Mouse (Mus musculus) liver, embryonic 12.5 days (tissue): ENCODE results near the gene H2afv. TPM values are rescaled to one million over a fixed set of nuclear protein-coding genes. Genes with fewer than 3 reads are reported as not detected.
"Not testable (repeated sequence)": the region's sequence is repeated elsewhere in the genome, so short reads cannot be mapped to it uniquely, and the experiment has no call there.

Experiments
- ATAC-seq: fragments of 200-750 bp; cut with Nextera tagmentation; 2 replicates; pipeline ENCODE4 v1.8.0; 2017; ENCODE audit warnings: moderate number of reproducible peaks, mild to moderate bottlenecking, moderate library complexity
- H3K27ac ChIP-seq: fragments of 300-500 bp; sonication (generic); 2 replicates; pipeline ENCODE4 v1.5.1; 2016; ENCODE audit warnings: mild to moderate bottlenecking
- H3K27me3 ChIP-seq: fragments of 300-500 bp; sonication (generic); replicated peaks from 2 replicates; pipeline ENCODE4 v1.6.1; 2016; ENCODE audit warnings: mild to moderate bottlenecking, moderate library complexity
- H3K36me3 ChIP-seq: fragments of 300-500 bp; sonication (generic); 2 replicates; pipeline ENCODE4 v1.6.1; 2016; ENCODE audit warnings: mild to moderate bottlenecking, moderate library complexity
- H3K4me1 ChIP-seq: fragments of 300-500 bp; sonication (generic); 2 replicates; pipeline ENCODE4 v1.6.1; 2016
- H3K4me2 ChIP-seq: fragments of 300-500 bp; sonication (generic); 2 replicates; pipeline ENCODE4 v1.6.1; 2016; ENCODE audit warnings: mild to moderate bottlenecking, moderate library complexity
- H3K4me3 ChIP-seq: fragments of 300-500 bp; sonication (generic); 2 replicates; pipeline ENCODE4 v1.5.1; 2016; ENCODE audit warnings: mild to moderate bottlenecking, moderate library complexity
- H3K9ac ChIP-seq: fragments of 300-500 bp; sonication (generic); 2 replicates; pipeline ENCODE4 v1.6.1; 2016; ENCODE audit warnings: mild to moderate bottlenecking, moderate library complexity
- H3K9me3 ChIP-seq: fragments of 300-500 bp; sonication (generic); replicated peaks from 2 replicates; pipeline ENCODE4 v1.6.1; 2016; ENCODE audit warnings: mild to moderate bottlenecking, moderate library complexity
- WGBS: fragments of 180-500 bp; shearing (Covaris S2); methylation state at CpG from one replicate; pipeline ENCODE4 v1.1.7; 2016; ENCODE audit not compliant: insufficient replicate concordance; 5-methylcytosine and 5-hydroxymethylcytosine counted together
- polyA plus RNA-seq: library from polyadenylated mRNA; unstranded; fragments of >200 nt; fragmentation: Nextera tagmentation; extraction: Ambion mirVana; gene quantifications from 2 replicates; pipeline ENCODE4 v1.2.1, GENCODE M21; 2016

The H2afv gene
- polyA plus RNA-seq, 1 experiment from 2014 or later: 125 TPM

- Histone ChIP-seq H3K4me1 (peaks cover 30% of the 10 kb centered on the region), H3K36me3 (peaks cover 17% of the 10 kb centered on the region), H3K9me3 (peaks cover 21% of the 10 kb centered on the region)
- ATAC-seq, H3K27me3 ChIP-seq, H3K9ac ChIP-seq, H3K4me2 ChIP-seq, H3K4me3 ChIP-seq, H3K27ac ChIP-seq: not testable (repeated sequence)
- 66% methylated on average over 5 of the region's 5 CpGs for WGBS
Observed at GRCm38 (mm10) chr11:6410755-6411154, 33.5 kb downstream of the H2afv start.

- Histone ChIP-seq H3K9ac (no peak overlapping the region), H3K27me3 (no peaks in the 10 kb centered on the region), H3K27ac (no peak overlapping the region), H3K4me1 (peaks cover 34% of the 10 kb centered on the region), H3K9me3 (peaks cover 21% of the 10 kb centered on the region), H3K4me2 (no peak overlapping the region), H3K36me3 (peaks cover 23% of the 10 kb centered on the region), H3K4me3 (no peak overlapping the region)
- ATAC-seq: no peak
- WGBS: 35% methylated on average over 5 of the region's 5 CpGs
Observed at GRCm38 (mm10) chr11:6410050-6410602, 34.1 kb downstream of the H2afv start.

- Histone ChIP-seq H3K36me3 (peaks cover 44% of the 10 kb centered on the region), H3K4me3 (no peak overlapping the region), H3K9ac (no peak overlapping the region), H3K4me1 (peaks cover 26% of the 10 kb centered on the region), H3K27me3 (no peaks in the 10 kb centered on the region), H3K9me3 (peaks cover under 1% of the 10 kb centered on the region; the same call in 1 of the 2 replicates), H3K27ac (no peak overlapping the region), H3K4me2 (no peak overlapping the region)
- ATAC-seq: no peak
- 74% methylated on average over 3 of the region's 3 CpGs for WGBS
Observed at GRCm38 (mm10) chr11:6407162-6407621, 37.1 kb downstream of the H2afv start.

GRCm38 (mm10) chr11:6406251-6407161 lies 37.7 kb downstream of the H2afv start:
- 51% methylated on average over 14 of the region's 14 CpGs for WGBS
- H3K27ac ChIP-seq: peak overlapping the region; percentile 41; the same call in 1 of the 2 replicates
- no peaks in the 10 kb centered on the region for H3K9me3 ChIP-seq
- no peak overlapping the region for H3K4me2 ChIP-seq
- H3K4me1 ChIP-seq: peaks cover 26% of the 10 kb centered on the region
- H3K4me3 ChIP-seq: no peak overlapping the region
- H3K36me3 ChIP-seq: peaks cover 51% of the 10 kb centered on the region
- peak overlapping the region; percentile 2; the same call in 1 of the 2 replicates for H3K9ac ChIP-seq
- no peaks in the 10 kb centered on the region for H3K27me3 ChIP-seq
- ATAC-seq: no peak

- 77% methylated on average over 4 of the region's 4 CpGs for WGBS
- H3K9me3 ChIP-seq: no peaks in the 10 kb centered on the region
- no peaks in the 10 kb centered on the region for H3K27me3 ChIP-seq
- no peak overlapping the region for H3K9ac ChIP-seq
- H3K4me1 ChIP-seq: peaks cover 26% of the 10 kb centered on the region
- peaks cover 60% of the 10 kb centered on the region for H3K36me3 ChIP-seq
- no peak overlapping the region for H3K27ac ChIP-seq
- H3K4me3 ChIP-seq: no peak overlapping the region
- ATAC-seq: no peak
- no peak overlapping the region for H3K4me2 ChIP-seq
Observed at GRCm38 (mm10) chr11:6405591-6406081, 38.6 kb downstream of the H2afv start.

GRCm38 (mm10) chr11:6404699-6405566 lies 39.3 kb downstream of the H2afv start:
- no peak overlapping the region for H3K9ac ChIP-seq
- no peak overlapping the region for H3K4me3 ChIP-seq
- H3K4me1 ChIP-seq: peaks cover 22% of the 10 kb centered on the region
- no peaks in the 10 kb centered on the region for H3K27me3 ChIP-seq
- 84% methylated on average over 9 of the region's 9 CpGs for WGBS
- H3K27ac ChIP-seq: no peak overlapping the region
- no peak overlapping the region for H3K4me2 ChIP-seq
- no peak for ATAC-seq
- no peaks in the 10 kb centered on the region for H3K9me3 ChIP-seq
- peaks cover 66% of the 10 kb centered on the region for H3K36me3 ChIP-seq

GRCm38 (mm10) chr11:6403830-6404405 lies 40.3 kb downstream of the H2afv start:
- no peak overlapping the region for H3K9ac ChIP-seq

GRCm38 (mm10) chr11:6402515-6403510 lies 41.4 kb downstream of the H2afv start:
- Histone ChIP-seq H3K36me3 (peaks cover 87% of the 10 kb centered on the region), H3K27me3 (no peaks in the 10 kb centered on the region), H3K27ac (no peak overlapping the region), H3K4me3 (no peak overlapping the region), H3K4me1 (peaks cover 17% of the 10 kb centered on the region), H3K9ac (no peak overlapping the region), H3K9me3 (no peaks in the 10 kb centered on the region), H3K4me2 (no peak overlapping the region)
- peak; percentile 48; the same call in 1 of the 2 replicates for ATAC-seq
- 78% methylated on average over 19 of the region's 19 CpGs for WGBS

More at GRCm38 (mm10) chr11:6403830-6404405, 40.3 kb downstream of the H2afv start:
- no peak overlapping the region for H3K4me2 ChIP-seq
- H3K27me3 ChIP-seq: no peaks in the 10 kb centered on the region
- 85% methylated on average over 5 of the region's 5 CpGs for WGBS
- H3K27ac ChIP-seq: no peak overlapping the region
- peaks cover 76% of the 10 kb centered on the region for H3K36me3 ChIP-seq
- H3K9me3 ChIP-seq: no peaks in the 10 kb centered on the region
- no peak overlapping the region for H3K4me3 ChIP-seq
- H3K4me1 ChIP-seq: peaks cover 17% of the 10 kb centered on the region
- no peak for ATAC-seq

GRCm38 (mm10) chr11:6398141-6398540 lies 46.1 kb downstream of the H2afv start:
- 88% methylated on average over 10 of the region's 10 CpGs for WGBS
- no peak for ATAC-seq

GRCm38 (mm10) chr11:6395565-6395964 lies 48.7 kb downstream of the H2afv start:
- 77% methylated on average over 5 of the region's 5 CpGs for WGBS
- H3K4me1 ChIP-seq: peaks cover 22% of the 10 kb centered on the region
- no peaks in the 10 kb centered on the region for H3K27me3 ChIP-seq
- no peak for ATAC-seq
- no peak overlapping the region for H3K27ac ChIP-seq
- no peaks in the 10 kb centered on the region for H3K9me3 ChIP-seq
- no peak overlapping the region for H3K4me3 ChIP-seq
- H3K36me3 ChIP-seq: peaks cover 80% of the 10 kb centered on the region
- no peak overlapping the region for H3K9ac ChIP-seq
- no peak overlapping the region for H3K4me2 ChIP-seq

More at GRCm38 (mm10) chr11:6398141-6398540, 46.1 kb downstream of the H2afv start:
- Histone ChIP-seq H3K9ac (no peak overlapping the region), H3K4me3 (no peak overlapping the region), H3K9me3 (no peaks in the 10 kb centered on the region), H3K27me3 (no peaks in the 10 kb centered on the region), H3K4me1 (no peaks in the 10 kb centered on the region), H3K36me3 (peaks cover 96% of the 10 kb centered on the region), H3K4me2 (no peak overlapping the region), H3K27ac (no peak overlapping the region)
